Mouse (Mus musculus) hindbrain, embryonic 16.5 days (tissue): ENCODE results near the gene Gm13304. TPM values are rescaled to one million over a fixed set of nuclear protein-coding genes. Genes with fewer than 3 reads are reported as not detected.
"Not testable (repeated sequence)": the region's sequence is repeated elsewhere in the genome, so short reads cannot be mapped to it uniquely, and the experiment has no call there.

Experiments used
- ATAC-seq: fragments of 200-750 bp; cut with Nextera tagmentation; 2 replicates; pipeline ENCODE4 v1.8.0; 2017; ENCODE audit warnings: moderate TSS enrichment, moderate library complexity
- H3K27ac ChIP-seq: fragments of 300-500 bp; sonication (generic); 2 replicates; pipeline ENCODE4 v1.5.1; 2014; ENCODE audit warnings: low read depth, mild to moderate bottlenecking, control low read depth, low read length, moderate library complexity
- H3K27me3 ChIP-seq: fragments of 300-500 bp; sonication (generic); replicated peaks from 2 replicates; pipeline ENCODE4 v1.6.1; 2014; ENCODE audit warnings: low read length; ENCODE audit not compliant: control insufficient read depth, insufficient read depth
- H3K36me3 ChIP-seq: fragments of 300-500 bp; sonication (generic); 2 replicates; pipeline ENCODE4 v1.6.1; 2014; ENCODE audit warnings: mild to moderate bottlenecking, low read length, moderate library complexity, mixed read lengths; ENCODE audit not compliant: control insufficient read depth, insufficient read depth
- H3K4me1 ChIP-seq: fragments of 300-500 bp; sonication (generic); 2 replicates; pipeline ENCODE4 v1.6.1; 2014; ENCODE audit warnings: low read depth, low read length; ENCODE audit not compliant: control insufficient read depth, insufficient read depth
- H3K4me2 ChIP-seq: fragments of 300-500 bp; sonication (generic); 2 replicates; pipeline ENCODE4 v1.6.1; 2014; ENCODE audit warnings: mild to moderate bottlenecking, low read length, control low read depth, moderate library complexity
- H3K4me3 ChIP-seq: fragments of 300-500 bp; sonication (generic); 2 replicates; pipeline ENCODE4 v1.5.1; 2014; ENCODE audit warnings: mild to moderate bottlenecking, low read length, control low read depth, moderate library complexity
- H3K9ac ChIP-seq: fragments of 300-500 bp; sonication (generic); 2 replicates; pipeline ENCODE4 v1.6.1; 2014; ENCODE audit warnings: low read depth, mild to moderate bottlenecking, control low read depth, low read length, moderate library complexity
- H3K9me3 ChIP-seq: fragments of 300-500 bp; sonication (generic); 2 replicates; pipeline ENCODE4 v1.6.1; 2014; ENCODE audit warnings: mild to moderate bottlenecking, low read length, moderate library complexity; ENCODE audit not compliant: control insufficient read depth
- WGBS: fragments of 180-500 bp; shearing (Covaris S2); extraction: QIAGEN DNeasy Blood & Tissue Kit; methylation state at CpG from one replicate; pipeline ENCODE4 v1.1.7; 2014; 5-methylcytosine and 5-hydroxymethylcytosine counted together
- polyA plus RNA-seq: library from polyadenylated mRNA; unstranded; fragments of >200 nt; fragmentation: Nextera tagmentation; extraction: Ambion mirVana; gene quantifications from 2 replicates; pipeline ENCODE4 v1.2.1, GENCODE M21; 2015

Gm13304 gene
- not detected in 2 replicates for polyA plus RNA-seq

GRCm38 (mm10) chr4:42114517-42114916 is at the start of gene Gm13304:
Gene Gm13304, plus strand, starts transcription at chr4:42114817.
- H3K4me1 ChIP-seq, H3K27ac ChIP-seq, H3K4me2 ChIP-seq, H3K4me3 ChIP-seq, H3K9ac ChIP-seq, H3K36me3 ChIP-seq, H3K27me3 ChIP-seq, H3K9me3 ChIP-seq, ATAC-seq: not testable (repeated sequence)
- no CpG with 5 or more reads among the region's 5 CpGs for WGBS

- not testable (repeated sequence) for ATAC-seq, H3K9me3 ChIP-seq, H3K4me2 ChIP-seq, H3K9ac ChIP-seq, H3K27ac ChIP-seq, H3K4me1 ChIP-seq, H3K36me3 ChIP-seq, H3K4me3 ChIP-seq, H3K27me3 ChIP-seq
- WGBS: no CpG with 5 or more reads among the region's 2 CpGs
These were observed 23.7 kb upstream of the Gm13304 start, which contains the start of gene Gm3893 for GRCm38 (mm10) chr4:42090907-42091306. Gene Gm3893, plus strand, starts transcription at chr4:42091207.

DNA sequence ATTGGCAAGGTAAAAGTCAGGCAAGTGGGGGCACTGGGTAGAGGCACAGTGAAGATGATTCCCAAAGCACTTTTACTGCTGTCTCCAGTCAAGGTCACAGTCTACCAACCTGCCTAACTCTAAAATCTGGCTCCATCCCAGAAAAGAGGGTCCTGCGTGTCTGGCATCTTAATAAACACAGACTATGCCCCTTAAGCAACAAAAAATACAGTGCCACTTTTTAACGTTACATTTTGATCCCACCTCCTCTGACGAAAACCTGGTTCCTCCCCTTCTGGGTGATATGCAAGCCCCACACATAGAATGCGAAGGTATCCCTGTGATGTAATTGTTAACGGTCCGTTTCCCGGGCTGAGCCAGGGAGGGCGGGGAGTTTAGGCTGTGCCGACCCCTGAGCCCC is 38.5 kb downstream of the Gm13304 start, which contains the start of gene Gm13306:
Gene Gm13306 (plus strand): TSS at position 301 of the 400 bp plus-strand sequence.
- H3K4me3 ChIP-seq, H3K36me3 ChIP-seq, H3K9ac ChIP-seq, H3K27ac ChIP-seq, ATAC-seq, H3K9me3 ChIP-seq, H3K27me3 ChIP-seq, H3K4me1 ChIP-seq, H3K4me2 ChIP-seq: not testable (repeated sequence)
- WGBS: no CpG with 5 or more reads among the region's 9 CpGs

Other genes starting within 250 kb of the Gm13304 start
- gene Gm21541, start 211.2 kb upstream of the Gm13304 start, polyA plus RNA-seq: not detected in 2 replicates
- gene Gm20878, start 173.2 kb upstream of the Gm13304 start, polyA plus RNA-seq: 12.1 and 13.6 TPM in 2 replicates
- 1.9 and 2.0 TPM in 2 replicates for gene Fam205a4, start 148.8 kb upstream of the Gm13304 start, polyA plus RNA-seq
- gene Gm21093, start 80.1 kb upstream of the Gm13304 start, polyA plus RNA-seq: 0.28 and 0.74 TPM in 2 replicates
- gene Gm3893, start 23.6 kb upstream of the Gm13304 start, polyA plus RNA-seq: not detected in 2 replicates
- gene Gm13306, start 38.6 kb downstream of the Gm13304 start, polyA plus RNA-seq: 3.1 and 5.3 TPM in 2 replicates
- not detected in 2 replicates for gene Gm13305, start 53.8 kb downstream of the Gm13304 start, polyA plus RNA-seq
- gene Gm10600, start 125.8 kb downstream of the Gm13304 start, polyA plus RNA-seq: not detected in 2 replicates
- gene Ccl21b, start 140.9 kb downstream of the Gm13304 start, polyA plus RNA-seq: not detected in 2 replicates
- gene Gm21953, start 179.4 kb downstream of the Gm13304 start, polyA plus RNA-seq: not detected in 2 replicates
- gene Fam205a3, start 203.5 kb downstream of the Gm13304 start, polyA plus RNA-seq: not detected in 2 replicates